Mouse (Mus musculus): Measurements from ENCODE around the gene Scube1.

- no peak for TF ChIP-seq CTCF (IDR thresholded peaks at IDR 0.05; ENCODE audit: borderline replicate concordance, insufficient read depth, low read depth, low read length)
- no peak for TF ChIP-seq POLR2A (IDR thresholded peaks at IDR 0.05; ENCODE audit: borderline replicate concordance, insufficient read depth, low read length)
Measured at GRCm38 (mm10) chr15:83576651-83577050, 148.2 kb downstream of the Scube1 start.

Data from cerebellum, adult 2 months (tissue).